In the genomic region with DNA sequence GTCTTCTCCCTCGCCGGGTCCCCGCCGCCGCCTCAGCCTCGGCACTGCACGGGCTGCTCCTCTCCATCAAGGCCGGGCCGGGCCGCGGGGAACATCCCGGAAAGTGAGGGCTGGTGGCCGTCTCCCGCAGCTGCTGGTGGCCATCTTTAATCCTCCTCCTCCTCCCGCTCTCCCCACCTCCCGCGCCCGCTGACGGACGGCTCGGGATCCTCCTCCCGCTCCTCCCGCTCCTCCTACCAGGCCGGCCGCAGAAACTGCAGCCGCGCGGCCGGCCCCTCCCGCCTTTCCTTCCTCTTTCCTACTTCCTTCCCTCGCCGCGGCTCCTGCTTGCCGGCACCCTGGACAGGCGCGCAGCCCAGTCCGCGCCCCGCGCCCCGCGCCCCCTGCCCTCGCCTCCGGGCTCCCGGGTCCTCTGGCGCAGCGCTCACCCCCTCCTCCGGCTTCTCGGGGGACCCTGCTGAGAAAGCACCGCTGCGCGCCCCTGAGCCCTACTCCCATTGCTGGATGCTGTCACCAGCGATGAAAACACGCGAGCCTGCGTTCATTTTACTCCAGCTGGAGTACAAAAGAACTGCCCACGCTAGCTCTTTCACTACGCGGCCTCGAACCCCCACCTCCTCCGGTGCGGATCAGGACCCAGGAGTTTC, we compare ENCODE assay signal across 7 mouse cellular contexts. TPM values are rescaled to one million over a fixed set of nuclear protein-coding genes. Genes with fewer than 3 reads are reported as not detected.
DNase-seq lines count a peak whose midpoint lies in the region; ATAC-seq lines count a peak whose summit lies in the region.

A gene (minus strand): TSS at position 155 of the 647 bp plus-strand sequence.

- DNase-seq in brain, embryonic 18.5 days (ENCODE audit: low read depth, low spot score), result peak; percentile 82
- peak; percentile 94 for DNase-seq in heart, embryonic 10.5 days (ENCODE audit: low spot score)
- peak; percentile 55 to 71 for DNase-seq in spleen, postnatal 10 days (ENCODE audit: low spot score in 2 of 2)

- H3K9ac ChIP-seq in kidney, embryonic 16.5 days (replicated peaks; ENCODE audit: low read length), result peak within 1 kb of the TSS; percentile 99
- H3K9ac ChIP-seq in limb, embryonic 15.5 days, result peak within 1 kb of the TSS; percentile 98
- peak within 1 kb of the TSS; percentile 98 for H3K9ac ChIP-seq in midbrain, embryonic 16.5 days (ENCODE audit: low read depth, low read length)

- peak; percentile 94 for ATAC-seq in erythroblast, adult 5-6 weeks (replicated peaks; ENCODE audit: low FRiP score, poor library complexity, severe bottlenecking)
- ATAC-seq in kidney, embryonic 16.5 days (ENCODE audit: low FRiP score, low TSS enrichment), result peak; percentile 95
- peak; percentile 91 for ATAC-seq in limb, embryonic 15.5 days (ENCODE audit: insufficient number of reproducible peaks, low FRiP score, low TSS enrichment, low read depth)
- peak; percentile 92 for ATAC-seq in midbrain, embryonic 16.5 days

- H3K36me3 ChIP-seq in heart, embryonic 10.5 days, result peaks cover 7% of the 10 kb centered on the region; the same call in 1 of the 2 replicates
- no peaks in the 10 kb centered on the region for H3K36me3 ChIP-seq in kidney, embryonic 16.5 days (ENCODE audit: insufficient read depth, low read length)
- no peaks in the 10 kb centered on the region for H3K36me3 ChIP-seq in limb, embryonic 15.5 days
- no peaks in the 10 kb centered on the region for H3K36me3 ChIP-seq in midbrain, embryonic 16.5 days (ENCODE audit: control insufficient read depth, insufficient read depth, low read length)

- no peaks in the 10 kb centered on the region for H3K9me3 ChIP-seq in heart, embryonic 10.5 days
- no peaks in the 10 kb centered on the region for H3K9me3 ChIP-seq in kidney, embryonic 16.5 days (ENCODE audit: low read length)
- no peaks in the 10 kb centered on the region for H3K9me3 ChIP-seq in limb, embryonic 15.5 days
- H3K9me3 ChIP-seq in midbrain, embryonic 16.5 days (replicated peaks; ENCODE audit: control insufficient read depth, low read length, poor library complexity, severe bottlenecking), result no peaks in the 10 kb centered on the region

- H3K4me1 ChIP-seq in heart, embryonic 10.5 days, result peaks cover 17% of the 10 kb centered on the region
- H3K4me1 ChIP-seq in kidney, embryonic 16.5 days (ENCODE audit: insufficient read depth, low read length), result peaks cover 19% of the 10 kb centered on the region
- H3K4me1 ChIP-seq in limb, embryonic 15.5 days, result peaks cover 23% of the 10 kb centered on the region
- H3K4me1 ChIP-seq in midbrain, embryonic 16.5 days (ENCODE audit: control insufficient read depth, insufficient read depth, low read length), result peaks cover 37% of the 10 kb centered on the region

- under 1% methylated on average over 59 of the region's 62 CpGs for WGBS in heart, embryonic 10.5 days
- under 1% methylated on average over 42 of the region's 62 CpGs for WGBS in kidney, embryonic 16.5 days
- under 1% methylated on average over 61 of the region's 62 CpGs for WGBS in limb, embryonic 15.5 days
- WGBS in midbrain, embryonic 16.5 days, result under 1% methylated on average over 56 of the region's 62 CpGs

- no peaks in the 10 kb centered on the region for H3K27me3 ChIP-seq in heart, embryonic 10.5 days (ENCODE audit: insufficient read depth, poor library complexity, severe bottlenecking)
- no peaks in the 10 kb centered on the region for H3K27me3 ChIP-seq in kidney, embryonic 16.5 days (ENCODE audit: insufficient read depth, low read length)
- H3K27me3 ChIP-seq in limb, embryonic 15.5 days, result no peaks in the 10 kb centered on the region
- no peaks in the 10 kb centered on the region for H3K27me3 ChIP-seq in midbrain, embryonic 16.5 days (ENCODE audit: control insufficient read depth, insufficient read depth, low read depth, low read length)

- H3K4me2 ChIP-seq in kidney, embryonic 16.5 days (replicated peaks; ENCODE audit: low read depth, low read length), result peak within 1 kb of the TSS; percentile 71
- peak within 1 kb of the TSS; percentile 70 for H3K4me2 ChIP-seq in limb, embryonic 15.5 days
- H3K4me2 ChIP-seq in midbrain, embryonic 16.5 days (ENCODE audit: low read length), result peak within 1 kb of the TSS; percentile 81

- H3K27ac ChIP-seq in heart, embryonic 10.5 days, result peak within 1 kb of the TSS; percentile 99
- peak within 1 kb of the TSS; percentile 95 for H3K27ac ChIP-seq in kidney, embryonic 16.5 days (ENCODE audit: low read length)
- peak within 1 kb of the TSS; percentile 95 for H3K27ac ChIP-seq in limb, embryonic 15.5 days
- H3K27ac ChIP-seq in midbrain, embryonic 16.5 days (ENCODE audit: low read length), result peak within 1 kb of the TSS; percentile 99

- H3K4me3 ChIP-seq in heart, embryonic 10.5 days, result peak within 1 kb of the TSS; percentile 97
- peak within 1 kb of the TSS; percentile 92 for H3K4me3 ChIP-seq in kidney, embryonic 16.5 days (ENCODE audit: low read length)
- H3K4me3 ChIP-seq in limb, embryonic 15.5 days, result peak within 1 kb of the TSS; percentile 90
- H3K4me3 ChIP-seq in midbrain, embryonic 16.5 days (ENCODE audit: low read depth, low read length), result peak within 1 kb of the TSS; percentile 67

RNA-seq across cellular contexts. Expression of the gene that starts here (rescaled TPM):
- total RNA-seq in erythroblast, adult 5-6 weeks (2015; ENCODE audit: low replicate concordance), result 4.0 and 5.4 TPM in 2 replicates
- total RNA-seq in erythroblast, adult 5-6 weeks (2017; ENCODE audit: low replicate concordance), result 7.4 and 10.6 TPM in 2 replicates
- 11.3 and 14.4 TPM in 2 replicates for polyA plus RNA-seq in heart, embryonic 10.5 days (2016; fragmentation: Nextera tagmentation; extraction: Ambion mirVana)
- polyA plus RNA-seq in kidney, embryonic 16.5 days (2015; fragmentation: Nextera tagmentation; extraction: Ambion mirVana), result 20.1 and 22.4 TPM in 2 replicates
- 12.3 and 14.4 TPM in 2 replicates for polyA plus RNA-seq in limb, embryonic 15.5 days (2015; fragmentation: Nextera tagmentation; extraction: Ambion mirVana)
- polyA plus RNA-seq in midbrain, embryonic 16.5 days (2015; fragmentation: Nextera tagmentation; extraction: Ambion mirVana), result 27.0 and 31.1 TPM in 2 replicates

Comparison
In these comparisons a context has a peak if more than half of its experiments do, and no peak if none do; other contexts are left out.
1. Peak in every context shown above with its lines: DNase-seq, ATAC-seq, H3K4me3 ChIP-seq and H3K27ac ChIP-seq.